Mouse (Mus musculus): ENCODE data around the gene Slc9a8.

Slc9a8 gene

DNA sequence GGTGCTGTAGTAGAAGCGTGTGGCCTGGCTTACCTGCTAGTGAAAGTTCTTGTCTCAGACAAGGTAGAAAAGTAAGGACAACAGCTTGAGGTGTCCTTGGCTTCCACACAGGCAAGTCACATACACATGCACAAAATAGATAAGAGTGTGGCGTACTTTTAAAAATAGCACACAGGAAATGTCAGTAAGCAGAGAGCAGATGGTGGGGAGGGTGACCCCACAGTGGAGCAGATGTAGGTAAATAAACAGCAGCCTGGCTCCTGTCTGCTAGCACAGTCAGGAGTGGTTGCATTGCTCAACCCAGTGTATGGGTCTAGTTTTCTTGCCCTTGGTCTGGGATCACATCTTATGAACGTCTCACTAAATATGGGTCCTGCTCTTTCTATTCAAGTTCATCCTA, 89.0 kb downstream of the Slc9a8 start:
- DNase-seq: peak; percentile 24 to 56

DNA sequence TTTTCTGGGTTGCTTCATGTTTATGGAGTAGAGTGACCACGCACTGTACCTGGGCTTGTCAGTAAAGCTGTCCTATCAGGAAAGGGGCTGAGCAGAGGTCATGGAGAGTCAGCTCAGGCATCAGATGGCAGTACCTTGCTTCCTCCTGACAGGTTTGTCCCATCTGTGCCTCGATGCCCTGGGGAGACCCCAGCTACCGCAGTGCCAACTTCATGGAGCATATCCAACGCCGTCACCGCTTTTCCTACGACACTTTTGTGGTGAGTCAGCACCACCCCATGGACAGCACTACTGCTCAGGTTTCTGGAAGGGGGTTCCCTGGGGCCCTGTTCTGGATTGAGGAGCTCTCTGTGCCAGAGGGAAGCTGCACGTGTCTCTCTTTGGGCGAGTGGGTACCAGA, 90.9 kb downstream of the Slc9a8 start:
- no peak for DNase-seq

DNA sequence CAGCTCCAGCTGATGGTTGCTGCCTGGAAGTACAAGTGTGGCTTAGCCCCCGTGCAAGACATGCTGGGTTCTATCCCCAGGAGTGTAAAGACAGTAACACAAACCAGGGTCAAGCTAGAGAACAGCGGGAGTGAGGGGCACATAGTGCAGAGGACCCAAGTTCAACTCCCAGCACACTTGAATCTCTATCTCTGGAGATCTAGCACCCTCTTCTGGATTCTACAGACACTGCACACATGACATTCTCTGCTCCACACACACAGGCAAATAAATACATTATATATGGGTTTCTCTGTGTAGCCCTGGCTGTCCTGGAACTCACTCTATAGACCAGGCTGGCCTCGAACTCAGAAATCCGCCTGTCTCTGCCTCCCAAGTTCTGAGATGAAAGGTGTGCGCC, 91.5 kb downstream of the Slc9a8 start:
- no peak for DNase-seq

DNA sequence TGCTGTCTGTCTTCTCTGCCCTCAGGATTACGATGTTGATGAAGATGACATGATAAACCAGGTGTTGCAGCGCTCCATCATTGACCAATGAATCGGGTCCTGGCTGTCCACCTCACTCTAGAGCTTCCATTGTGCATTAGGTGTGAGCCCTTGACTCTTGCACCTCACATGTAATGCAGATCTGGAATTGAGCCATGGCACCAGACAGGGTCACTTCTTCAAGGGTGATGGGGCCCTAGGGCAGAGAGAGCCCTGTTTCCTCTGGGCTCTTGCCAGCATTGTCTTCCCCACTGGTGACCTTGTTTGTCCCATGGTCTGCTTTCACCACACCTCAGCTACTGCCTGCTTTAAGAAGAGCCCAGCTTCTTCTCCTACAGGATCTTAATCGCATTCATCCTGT, 93.1 kb downstream of the Slc9a8 start:
- no peak for DNase-seq

DNA sequence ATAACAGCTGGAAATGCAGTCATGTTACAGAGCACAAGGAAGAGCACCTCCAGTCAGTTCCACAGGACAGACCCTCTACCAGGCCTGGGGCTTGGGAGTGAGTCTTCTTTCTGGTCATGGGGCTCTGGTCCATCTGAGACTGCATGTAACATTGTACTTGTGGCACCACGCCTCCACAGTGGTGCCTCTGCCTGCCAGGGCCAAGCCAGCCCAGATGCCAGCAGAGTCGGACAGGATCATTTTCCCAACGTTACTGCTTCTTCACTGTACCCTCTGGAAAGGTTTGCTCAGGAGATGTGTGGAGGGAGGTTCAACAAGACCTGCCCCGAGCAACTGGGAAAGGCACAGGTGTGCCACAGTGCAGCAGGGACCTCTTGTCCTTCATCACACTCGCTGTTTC, 94.2 kb downstream of the Slc9a8 start:
- DNase-seq: no peak

DNA sequence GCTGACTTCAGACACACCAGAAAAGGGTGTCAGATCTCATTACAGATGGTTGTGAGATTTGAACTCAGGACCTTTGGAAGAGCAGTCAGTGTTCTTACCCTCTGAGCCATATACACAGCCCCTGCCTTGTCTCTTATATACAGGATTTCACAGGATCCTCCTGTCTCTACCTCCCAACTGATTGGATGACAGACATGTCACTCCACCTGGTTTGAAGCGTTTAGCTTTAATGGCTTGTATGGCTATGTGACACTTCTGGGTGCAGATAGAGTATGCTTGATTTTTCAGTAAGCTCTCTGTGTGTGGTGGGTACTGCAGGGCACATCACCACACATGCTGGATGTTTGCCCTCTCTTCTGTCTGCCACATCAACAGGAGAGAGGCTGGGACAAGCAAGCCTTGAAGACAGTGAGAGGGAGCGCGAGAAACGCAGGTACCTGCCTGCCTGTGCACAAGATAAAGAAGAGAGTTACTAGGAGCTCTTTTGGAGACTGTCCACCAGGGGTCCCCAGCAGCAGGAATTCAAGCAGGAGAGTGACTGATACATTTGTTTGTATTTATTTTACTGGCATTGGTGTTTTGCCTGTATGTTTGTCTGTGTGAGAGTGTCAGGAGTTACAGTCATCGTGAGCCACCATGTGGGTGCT, 98.2 kb downstream of the Slc9a8 start:
- DNase-seq: peak in 1 of 2 experiments; percentile 35
